ENCODE assay signal across 22 mouse cellular contexts in the genomic region with DNA sequence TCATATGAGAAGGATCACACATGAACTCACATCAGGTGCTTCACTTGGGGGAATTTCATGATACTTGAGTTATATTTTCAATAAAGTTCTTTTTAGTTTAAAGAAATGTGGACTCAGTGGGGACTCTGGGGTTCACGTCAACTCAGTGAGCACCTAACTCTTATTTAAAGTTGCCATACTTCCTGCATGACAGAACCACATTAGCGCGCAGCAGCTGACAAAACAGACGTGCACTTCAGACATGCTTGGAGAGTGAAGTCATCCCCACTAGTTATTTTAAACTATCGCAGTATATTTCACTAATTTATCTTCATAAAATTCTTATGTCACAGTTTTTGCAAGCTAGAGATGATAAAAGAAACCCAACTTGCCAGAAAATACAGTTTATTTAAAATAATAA.
DNase-seq lines count a peak whose midpoint lies in the region; ATAC-seq and TF ChIP-seq lines count a peak whose summit lies in the region.
"Had no signal": no experiment of that assay in that cellular context is flagged by ENCODE, and none has a peak within 500 bp of the region (broad histone marks: within the 10 kb centered on the region; RNA-seq: fewer than 3 reads in every experiment).

No protein-coding gene starts in this region.

- DNase-seq in embryo, embryonic 10 days (ENCODE audit: low spot score): peak; percentile 34
- no peak for DNase-seq in embryo, embryonic 9.5 days (ENCODE audit: extremely low spot score)
- no peak for DNase-seq in heart, postnatal 14 days
- DNase-seq in lung, embryonic 14.5 days: peak; percentile 59
- DNase-seq in lung, postnatal 14 days: no peak
- DNase-seq in yolk sac, embryonic 10.5 days (ENCODE audit: low spot score): no peak
- DNase-seq: adrenal gland, postnatal 14 days; cerebellum, adult 2 months; cerebellum, postnatal 36 days; kidney, adult 18-20 months; kidney, postnatal 10 days; left cerebral cortex, postnatal 4 days; lung, postnatal 10 days had no signal

- peak overlapping the region; percentile 26; the same call in 1 of the 2 replicates for H3K4me2 ChIP-seq in heart, embryonic 15.5 days
- H3K4me2 ChIP-seq in lung, embryonic 14.5 days: no peak overlapping the region
- H3K4me2 ChIP-seq: embryonic facial prominence, embryonic 13.5 days; hindbrain, embryonic 14.5 days; limb, embryonic 15.5 days; midbrain, embryonic 13.5 days had no signal

- ATAC-seq in heart, embryonic 15.5 days (replicated peaks; ENCODE audit: insufficient number of reproducible peaks, insufficient read depth, low FRiP score, low read depth): peak; percentile 58; the same call in 1 of the 2 replicates
- no peak for ATAC-seq in lung, embryonic 14.5 days (ENCODE audit: insufficient read depth)
- ATAC-seq: forebrain, embryonic 14.5 days; inflammation-experienced regulatory T-cells, adult 6 months; midbrain, embryonic 13.5 days had no signal

- no peaks in the 10 kb centered on the region for H3K27me3 ChIP-seq in heart, embryonic 15.5 days
- no peaks in the 10 kb centered on the region for H3K27me3 ChIP-seq in lung, embryonic 14.5 days (ENCODE audit: insufficient read depth, low read length)
- H3K27me3 ChIP-seq: embryonic facial prominence, embryonic 13.5 days; limb, embryonic 15.5 days; midbrain, embryonic 13.5 days had no signal

- TF ChIP-seq CTCF in lung, embryonic 14.5 days (IDR thresholded peaks at IDR 0.05; ENCODE audit: low read depth): no peak
- no peak for TF ChIP-seq CTCF in embryonic fibroblast, embryonic 13.5 days (IDR thresholded peaks at IDR 0.05; ENCODE audit: borderline replicate concordance, insufficient read depth, low read length)

- peak overlapping the region; percentile 62 for H3K27ac ChIP-seq in heart, embryonic 15.5 days
- 0 out of 2 replicates have a peak overlapping the region, but pooled peaks have one; percentile 2 for H3K27ac ChIP-seq in lung, embryonic 14.5 days (ENCODE audit: low read depth)
- H3K27ac ChIP-seq in embryonic fibroblast, embryonic 13.5 days (ENCODE audit: insufficient read depth, low read length): peak overlapping the region; percentile 63; the same call in 1 of the 2 replicates
- H3K27ac ChIP-seq: embryonic facial prominence, embryonic 13.5 days; hindbrain, embryonic 14.5 days; limb, embryonic 15.5 days; liver, embryonic 14.5 days; midbrain, embryonic 13.5 days had no signal

- 0 out of 2 replicates have a peak, but pooled peaks cover 11% of the 10 kb centered on the region for H3K4me1 ChIP-seq in heart, embryonic 15.5 days (replicated peaks)
- H3K4me1 ChIP-seq in lung, embryonic 14.5 days (ENCODE audit: insufficient read depth): no peaks in the 10 kb centered on the region; the same call in 1 of the 2 replicates
- peaks cover 9% of the 10 kb centered on the region for H3K4me1 ChIP-seq in embryonic fibroblast, embryonic 13.5 days (ENCODE audit: control insufficient read depth, insufficient read depth, low read length)
- H3K4me1 ChIP-seq: midbrain, embryonic 13.5 days had no signal

- H3K9me3 ChIP-seq in heart, embryonic 15.5 days (replicated peaks): no peaks in the 10 kb centered on the region
- H3K9me3 ChIP-seq in lung, embryonic 14.5 days (ENCODE audit: low read depth, low read length): no peaks in the 10 kb centered on the region
- H3K9me3 ChIP-seq: embryonic facial prominence, embryonic 13.5 days; limb, embryonic 15.5 days; midbrain, embryonic 13.5 days had no signal

- no peak overlapping the region for H3K9ac ChIP-seq in heart, embryonic 15.5 days
- H3K9ac ChIP-seq in lung, embryonic 14.5 days: no peak overlapping the region
- H3K9ac ChIP-seq: embryonic facial prominence, embryonic 13.5 days; hindbrain, embryonic 14.5 days; limb, embryonic 15.5 days; liver, embryonic 14.5 days; midbrain, embryonic 13.5 days had no signal

- intact Hi-C loops in heart, postnatal 14 days (cut with DNase I): loop anchor here (5.0 kb wide), 1 partner anchor 180 kb away; no protein-coding TSS in a partner anchor

- no peaks in the 10 kb centered on the region for H3K36me3 ChIP-seq in heart, embryonic 15.5 days
- no peaks in the 10 kb centered on the region for H3K36me3 ChIP-seq in lung, embryonic 14.5 days (ENCODE audit: insufficient read depth)
- H3K36me3 ChIP-seq: embryonic facial prominence, embryonic 13.5 days; limb, embryonic 15.5 days; midbrain, embryonic 13.5 days had no signal

- no peak overlapping the region for H3K4me3 ChIP-seq in heart, embryonic 15.5 days
- no peak overlapping the region for H3K4me3 ChIP-seq in lung, embryonic 14.5 days (ENCODE audit: low read depth, low read length)
- H3K4me3 ChIP-seq in embryonic fibroblast, embryonic 13.5 days (ENCODE audit: insufficient read depth, low read length): no peak overlapping the region
- H3K4me3 ChIP-seq: embryonic facial prominence, embryonic 13.5 days; limb, embryonic 15.5 days; midbrain, embryonic 13.5 days had no signal

- whole genome bisulfite sequencing in heart, embryonic 15.5 days: 16% methylated on average over 5 of the region's 5 CpGs
- 32% methylated on average over 5 of the region's 5 CpGs for WGBS in lung, embryonic 14.5 days

- TF ChIP-seq POLR2A in embryonic fibroblast, embryonic 13.5 days (IDR thresholded peaks at IDR 0.05; ENCODE audit: low read depth, low read length): no peak

Comparison
In these comparisons a context has a peak if more than half of its experiments do, and no peak if none do; other contexts are left out.
1. DNase-seq: peak in embryo, embryonic 10 days (single experiment) and lung, embryonic 14.5 days (single experiment); none in embryo, embryonic 9.5 days (single experiment), heart, postnatal 14 days (0 of 2), lung, postnatal 14 days (single experiment) and yolk sac, embryonic 10.5 days (single experiment).
2. H3K27ac ChIP-seq: peak in every context shown above with its lines; median percentile 63 in embryonic fibroblast, embryonic 13.5 days; 62 in heart, embryonic 15.5 days; 2 in lung, embryonic 14.5 days.